Mouse (Mus musculus) adrenal gland, postnatal 4 days (tissue): ENCODE results near the gene Gm31371. TPM values are rescaled to one million over a fixed set of nuclear protein-coding genes. Genes with fewer than 3 reads are reported as not detected.
A peak's percentile ranks its signal among the peaks of the same experiment; 100 is the strongest.
"Not testable (repeated sequence)": the region's sequence is repeated elsewhere in the genome, so short reads cannot be mapped to it uniquely, and the experiment has no call there.

Source experiments
- DNase-seq, 2 experiments: peaks; one replicate each; pipeline ENCODE4 v3.0.0; 2021 to 2022; ENCODE audit warnings: low spot score in 2 of 2, mixed read lengths in 2 of 2
- long read RNA-seq, 2 experiments: library from polyadenylated mRNA; stranded (forward); transcript quantifications; one replicate each; pipeline ENCODE4 v2.0.0; 2021
- total RNA-seq, 2 experiments: library from RNA; stranded (reverse); gene quantifications; 2 replicates each; pipeline ENCODE4 v1.2.3; 2021

Gm31371 gene
- not detected for total RNA-seq
- long read RNA-seq, experiment 1, result 0 reads
- long read RNA-seq, experiment 2, result 0 reads

- DNase-seq, result not testable (repeated sequence)
Observed at GRCm38 (mm10) chr8:19903092-19903491, at the start of gene Gm31371. Gm31371 (plus strand) TSS chr8:19903392.

GRCm38 (mm10) chr8:19906425-19907055 is 3.3 kb downstream of the Gm31371 start:
- not testable (repeated sequence) for DNase-seq

- DNase-seq, result not testable (repeated sequence)
Observed at GRCm38 (mm10) chr8:19908841-19909321, 5.7 kb downstream of the Gm31371 start.

- not testable (repeated sequence) for DNase-seq
Observed at GRCm38 (mm10) chr8:19919086-19919485, 15.9 kb downstream of the Gm31371 start.

GRCm38 (mm10) chr8:19934274-19934673 is 31.1 kb downstream of the Gm31371 start:
- DNase-seq, result not testable (repeated sequence)

- not testable (repeated sequence) for DNase-seq
Observed at GRCm38 (mm10) chr8:19935541-19936030, 32.4 kb downstream of the Gm31371 start.

- DNase-seq, result no peak
Observed at GRCm38 (mm10) chr8:19960935-19961334, 57.7 kb downstream of the Gm31371 start.

GRCm38 (mm10) chr8:19963766-19964165 is 60.6 kb downstream of the Gm31371 start:
- DNase-seq, result peak in 1 of 2 experiments; percentile 19

- peak; percentile 10 to 45 for DNase-seq
Observed at GRCm38 (mm10) chr8:19968151-19968550, 65.0 kb downstream of the Gm31371 start.

- DNase-seq, result peak in 1 of 2 experiments; percentile 2
Observed at GRCm38 (mm10) chr8:19975237-19975636, 72.0 kb downstream of the Gm31371 start.

Other genes with a start within 250 kb of the Gm31371 start
- gene 4930467E23Rik, start 173.8 kb upstream of the Gm31371 start, total RNA-seq, result under 1 TPM in 1 of 2 experiments, not detected in 1; 0.20 TPM